Mouse (Mus musculus) lung, postnatal 0 days (tissue): Measurements from ENCODE around the gene Ppp4r2. TPM values are rescaled to one million over a fixed set of nuclear protein-coding genes. Genes with fewer than 3 reads are reported as not detected.
A peak's percentile ranks its signal among the peaks of the same experiment; 100 is the strongest.
"Not testable (repeated sequence)": the region's sequence is repeated elsewhere in the genome, so short reads cannot be mapped to it uniquely, and the experiment has no call there.

ENCODE experiments used
- ATAC-seq: fragments of 200-750 bp; cut with Nextera tagmentation; 2 replicates; pipeline ENCODE4 v1.8.0; 2017; ENCODE audit warnings: moderate library complexity
- DNase-seq: peaks from one replicate; pipeline ENCODE4 v3.0.0-alpha.2; 2016; ENCODE audit warnings: low spot score
- H3K27ac ChIP-seq: fragments of 300-500 bp; sonication (generic); 2 replicates; pipeline ENCODE4 v1.5.1; 2014; ENCODE audit warnings: antibody characterized with exemption, mild to moderate bottlenecking, low read length, mixed read lengths
- H3K27me3 ChIP-seq: fragments of 300-500 bp; sonication (generic); replicated peaks from 2 replicates; pipeline ENCODE4 v1.6.1; 2014; ENCODE audit warnings: low read length, mixed read lengths; ENCODE audit not compliant: insufficient read depth
- H3K36me3 ChIP-seq: fragments of 300-500 bp; sonication (generic); 2 replicates; pipeline ENCODE4 v1.6.1; 2014; ENCODE audit warnings: low read length, mixed read lengths; ENCODE audit not compliant: insufficient read depth
- H3K4me1 ChIP-seq: fragments of 300-500 bp; sonication (generic); 2 replicates; pipeline ENCODE4 v1.6.1; 2014; ENCODE audit warnings: antibody characterized with exemption, low read depth, low read length, mixed read lengths; ENCODE audit not compliant: insufficient read depth
- H3K4me2 ChIP-seq: fragments of 300-500 bp; sonication (generic); replicated peaks from 2 replicates; pipeline ENCODE4 v1.6.1; 2014; ENCODE audit warnings: low read depth, mild to moderate bottlenecking, low read length, moderate library complexity, mixed read lengths
- H3K4me3 ChIP-seq: fragments of 300-500 bp; sonication (generic); 2 replicates; pipeline ENCODE4 v1.5.1; 2014; ENCODE audit warnings: low read depth, low read length
- H3K9ac ChIP-seq: fragments of 300-500 bp; sonication (generic); replicated peaks from 2 replicates; pipeline ENCODE4 v1.6.1; 2014; ENCODE audit warnings: low read depth, mild to moderate bottlenecking
- H3K9me3 ChIP-seq: fragments of 300-500 bp; sonication (generic); 2 replicates; pipeline ENCODE4 v1.6.1; 2016; ENCODE audit warnings: low read length, mixed read lengths
- CTCF ChIP-seq: IDR thresholded peaks from 2 replicates; pipeline ENCODE4 v1.5.1; 2016; ENCODE audit warnings: antibody characterized with exemption, mild to moderate bottlenecking
- EP300 ChIP-seq: IDR thresholded peaks from 2 replicates; pipeline ENCODE4 v1.6.1; 2016; ENCODE audit warnings: antibody characterized with exemption, mild to moderate bottlenecking, control low read depth
- WGBS: fragments of 180-500 bp; shearing (Covaris S2); extraction: QIAGEN DNeasy Blood & Tissue Kit; methylation state at CpG from one replicate; pipeline ENCODE4 v1.1.7; 2014; 5-methylcytosine and 5-hydroxymethylcytosine counted together
- polyA plus RNA-seq: library from polyadenylated mRNA; unstranded; fragments of >200 nt; fragmentation: Nextera tagmentation; extraction: Ambion mirVana; gene quantifications from 2 replicates; pipeline ENCODE4 v1.2.1, GENCODE M21; 2015

The Ppp4r2 gene
- polyA plus RNA-seq, 1 experiment from 2014 or later: 12.1 TPM

- WGBS: 84% methylated on average over 4 of the region's 4 CpGs
- no peaks in the 10 kb centered on the region for H3K9me3 ChIP-seq
- 0 out of 2 replicates have a peak, but pooled peaks cover 3% of the 10 kb centered on the region for H3K36me3 ChIP-seq
- no peaks in the 10 kb centered on the region; the same call in 1 of the 2 replicates for H3K4me1 ChIP-seq
- DNase-seq: no peak
- no peak overlapping the region for H3K9ac ChIP-seq
- H3K4me2 ChIP-seq: no peak overlapping the region
- no peak for TF ChIP-seq CTCF
- no peak for TF ChIP-seq EP300
- H3K27ac ChIP-seq: no peak overlapping the region
- no peak overlapping the region for H3K4me3 ChIP-seq
- no peaks in the 10 kb centered on the region for H3K27me3 ChIP-seq
- ATAC-seq: no peak
These were observed 11.6 kb downstream of the Ppp4r2 start for GRCm38 (mm10) chr6:100845058-100845457.

GRCm38 (mm10) chr6:100847264-100847663 lies 13.8 kb downstream of the Ppp4r2 start:
- H3K4me1 ChIP-seq: no peaks in the 10 kb centered on the region; the same call in 1 of the 2 replicates
- DNase-seq: peak; percentile 83
- TF ChIP-seq EP300 (peak; percentile 95), CTCF (no peak)
- WGBS: 51% methylated on average over 5 of the region's 5 CpGs
- H3K27ac ChIP-seq: peak overlapping the region; percentile 6; the same call in 1 of the 2 replicates
- no peaks in the 10 kb centered on the region for H3K27me3 ChIP-seq
- H3K9ac ChIP-seq: no peak overlapping the region
- 0 out of 2 replicates have a peak, but pooled peaks cover 3% of the 10 kb centered on the region for H3K36me3 ChIP-seq
- ATAC-seq: peak; percentile 62
- H3K9me3 ChIP-seq: no peaks in the 10 kb centered on the region
- H3K4me2 ChIP-seq: no peak overlapping the region
- no peak overlapping the region for H3K4me3 ChIP-seq

GRCm38 (mm10) chr6:100848682-100849375 lies 15.4 kb downstream of the Ppp4r2 start:
- H3K9ac ChIP-seq: no peak overlapping the region
- WGBS: 71% methylated on average over 9 of the region's 9 CpGs
- peak overlapping the region; percentile 26; the same call in 1 of the 2 replicates for H3K27ac ChIP-seq
- peak; percentile 62 for DNase-seq
- H3K4me2 ChIP-seq: no peak overlapping the region
- ATAC-seq: no peak
- H3K9me3 ChIP-seq: no peaks in the 10 kb centered on the region
- H3K27me3 ChIP-seq: no peaks in the 10 kb centered on the region
- TF ChIP-seq CTCF (no peak), EP300 (no peak)
- H3K4me3 ChIP-seq: no peak overlapping the region
- no peaks in the 10 kb centered on the region; the same call in 1 of the 2 replicates for H3K4me1 ChIP-seq
- 0 out of 2 replicates have a peak, but pooled peaks cover 3% of the 10 kb centered on the region for H3K36me3 ChIP-seq

- H3K4me2 ChIP-seq: no peak overlapping the region
- no peaks in the 10 kb centered on the region for H3K9me3 ChIP-seq
- no peaks in the 10 kb centered on the region for H3K27me3 ChIP-seq
- peaks cover under 1% of the 10 kb centered on the region; the same call in 1 of the 2 replicates for H3K36me3 ChIP-seq
- H3K9ac ChIP-seq: no peak overlapping the region
- ATAC-seq (peak; percentile 93), DNase-seq (peak; percentile 87)
- no peak overlapping the region for H3K4me3 ChIP-seq
- 56% methylated on average over 9 of the region's 9 CpGs for WGBS
- TF ChIP-seq EP300 (peak; percentile 76), CTCF (no peak)
- no peaks in the 10 kb centered on the region; the same call in 1 of the 2 replicates for H3K4me1 ChIP-seq
- peak overlapping the region; percentile 51; the same call in 1 of the 2 replicates for H3K27ac ChIP-seq
These were observed 17.3 kb downstream of the Ppp4r2 start for GRCm38 (mm10) chr6:100850671-100851081.

GRCm38 (mm10) chr6:100851083-100851482 lies 17.7 kb downstream of the Ppp4r2 start:
- no peaks in the 10 kb centered on the region for H3K9me3 ChIP-seq
- 76% methylated on average over 5 of the region's 5 CpGs for WGBS
- DNase-seq (no peak), ATAC-seq (no peak)
- no peaks in the 10 kb centered on the region for H3K27me3 ChIP-seq
- no peak overlapping the region for H3K9ac ChIP-seq
- H3K4me3 ChIP-seq: no peak overlapping the region
- TF ChIP-seq CTCF (no peak), EP300 (no peak)
- H3K4me2 ChIP-seq: no peak overlapping the region
- no peaks in the 10 kb centered on the region; the same call in 1 of the 2 replicates for H3K4me1 ChIP-seq
- H3K27ac ChIP-seq: peak overlapping the region; percentile 47; the same call in 1 of the 2 replicates
- H3K36me3 ChIP-seq: no peaks in the 10 kb centered on the region; the same call in 1 of the 2 replicates

- Histone ChIP-seq H3K4me2 (no peak overlapping the region), H3K4me3 (no peak overlapping the region), H3K4me1 (no peaks in the 10 kb centered on the region), H3K36me3 (peaks cover 4% of the 10 kb centered on the region; the same call in 1 of the 2 replicates), H3K9ac (no peak overlapping the region), H3K27ac (no peak overlapping the region), H3K9me3 (no peaks in the 10 kb centered on the region), H3K27me3 (no peaks in the 10 kb centered on the region)
- ATAC-seq (no peak), DNase-seq (no peak)
- TF ChIP-seq CTCF (no peak), EP300 (no peak)
- WGBS: 83% methylated on average over 6 of the region's 6 CpGs
These were observed 31.9 kb downstream of the Ppp4r2 start for GRCm38 (mm10) chr6:100865321-100865720.

DNA sequence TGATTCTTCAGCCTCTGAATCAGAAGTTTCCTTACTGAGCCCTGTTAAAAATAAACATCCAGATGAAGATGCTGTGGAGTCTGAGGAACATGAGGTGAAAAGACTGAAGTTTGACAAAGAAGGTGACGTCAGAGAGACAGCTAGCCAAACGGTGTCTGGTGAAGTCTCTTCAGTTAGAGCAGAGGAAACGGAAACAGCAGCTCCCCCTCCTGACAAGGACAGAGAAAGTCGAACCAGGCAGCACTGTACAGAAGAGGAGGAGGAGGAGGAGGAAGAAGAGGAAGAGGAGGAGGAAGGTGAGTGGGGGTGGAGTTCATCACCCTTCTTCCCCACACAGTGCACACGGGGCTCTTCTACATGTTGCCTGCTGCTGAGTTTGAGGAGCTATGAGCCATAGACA lies 32.4 kb downstream of the Ppp4r2 start:
- not testable (repeated sequence) for H3K4me1 ChIP-seq, H3K27me3 ChIP-seq, DNase-seq, H3K9ac ChIP-seq, H3K27ac ChIP-seq, H3K9me3 ChIP-seq, H3K4me3 ChIP-seq, H3K36me3 ChIP-seq, H3K4me2 ChIP-seq, ATAC-seq
- WGBS: 52% methylated on average over 2 of the region's 5 CpGs

GRCm38 (mm10) chr6:100866246-100866645 lies 32.8 kb downstream of the Ppp4r2 start:
- not testable (repeated sequence) for H3K27ac ChIP-seq, H3K4me3 ChIP-seq, DNase-seq, H3K4me2 ChIP-seq, H3K36me3 ChIP-seq, H3K27me3 ChIP-seq, H3K9me3 ChIP-seq, H3K9ac ChIP-seq, ATAC-seq, H3K4me1 ChIP-seq
- 87% methylated on average over 5 of the region's 5 CpGs for WGBS
